Mouse (Mus musculus) small intestine, adult 2 months (tissue): ENCODE measurements around the gene Kat14. TPM values are rescaled to one million over a fixed set of nuclear protein-coding genes. Genes with fewer than 3 reads are reported as not detected.
A peak's percentile ranks its signal among the peaks of the same experiment; 100 is the strongest.

Source experiments
- H3K27ac ChIP-seq: fragments of 200-500 bp; 2 replicates; pipeline ENCODE4 v1.5.1; 2012; ENCODE audit warnings: low read depth, low read length, control low read depth, inconsistent platforms; ENCODE audit not compliant: insufficient read depth
- H3K27me3 ChIP-seq: fragments of 200-500 bp; 2 replicates; pipeline ENCODE4 v1.6.1; 2012; ENCODE audit warnings: mild to moderate bottlenecking, moderate library complexity, low read length, inconsistent platforms; ENCODE audit not compliant: control insufficient read depth, insufficient read depth
- H3K36me3 ChIP-seq: fragments of 200-500 bp; 2 replicates; pipeline ENCODE4 v1.6.1; 2012; ENCODE audit warnings: mild to moderate bottlenecking, low read length, control low read depth, inconsistent platforms; ENCODE audit not compliant: control insufficient read depth, insufficient read depth
- H3K4me1 ChIP-seq: fragments of 200-500 bp; 2 replicates; pipeline ENCODE4 v1.6.1; 2012; ENCODE audit warnings: low read length, inconsistent platforms, mixed read lengths; ENCODE audit not compliant: control insufficient read depth, insufficient read depth, insufficient read length
- H3K4me3 ChIP-seq: fragments of 200-500 bp; 2 replicates; pipeline ENCODE4 v1.5.1; 2012; ENCODE audit warnings: low read depth, mild to moderate bottlenecking, control low read depth, inconsistent platforms, low read length, moderate library complexity
- CTCF ChIP-seq: fragments of 200-500 bp; IDR thresholded peaks from 2 replicates; pipeline ENCODE4 v1.5.1; 2012; ENCODE audit warnings: low read depth, mild to moderate bottlenecking, control low read depth, inconsistent platforms, low read length, moderate library complexity, mixed read lengths; ENCODE audit not compliant: insufficient replicate concordance, insufficient read length; ENCODE audit errors: extremely low read depth
- POLR2A ChIP-seq: fragments of 200-500 bp; IDR thresholded peaks from 2 replicates; pipeline ENCODE4 v1.6.1; 2012; ENCODE audit warnings: low read depth, mild to moderate bottlenecking, control low read depth, inconsistent platforms, low read length, moderate library complexity
- WGBS: fragments of 180-500 bp; shearing (Covaris S2); methylation state at CpG from one replicate; pipeline ENCODE4 v1.1.7; 2018; 5-methylcytosine and 5-hydroxymethylcytosine counted together
- polyA plus RNA-seq: library from polyadenylated mRNA; depleted of rRNA; stranded (reverse); fragments of >200 nt; gene quantifications from 2 replicates; pipeline ENCODE4 v1.2.3, GENCODE M21; 2012

Gene Kat14
- polyA plus RNA-seq, 1 experiment, result 28.1 TPM

DNA sequence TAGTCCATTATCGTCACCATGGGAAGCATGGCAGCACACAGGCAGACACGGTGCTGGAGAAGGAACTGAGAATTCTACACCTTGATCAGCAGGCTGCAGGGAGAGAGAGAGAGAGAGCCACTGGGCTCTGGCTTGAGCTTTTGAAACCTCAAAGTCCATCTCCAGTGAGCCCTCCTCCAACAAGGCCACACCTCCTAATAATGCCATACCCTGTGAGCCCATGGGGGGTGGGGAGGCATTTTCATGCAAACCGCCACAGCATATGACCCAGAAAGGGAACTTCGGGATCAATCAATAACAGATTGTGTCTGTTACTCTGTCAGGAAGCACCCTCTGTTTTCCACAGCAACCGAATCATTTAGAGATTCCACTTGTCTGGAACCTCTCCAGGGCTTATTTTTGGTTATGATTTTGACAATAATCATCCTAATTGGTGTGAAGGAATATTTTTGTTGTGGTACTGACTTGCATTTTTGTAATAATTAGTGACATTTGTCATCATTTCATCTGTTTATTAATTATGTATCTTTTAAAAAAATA, 62.6 kb downstream of the Kat14 start:
- Histone ChIP-seq H3K36me3 (no peaks in the 10 kb centered on the region), H3K27me3 (no peaks in the 10 kb centered on the region), H3K4me1 (peaks cover 25% of the 10 kb centered on the region), H3K27ac (peak overlapping the region; percentile 81), H3K4me3 (no peak overlapping the region)
- peak; percentile 29; the same call in 1 of the 2 replicates for TF ChIP-seq POLR2A
- no peak for TF ChIP-seq CTCF
- 27% methylated on average over 5 of the region's 5 CpGs for WGBS

DNA sequence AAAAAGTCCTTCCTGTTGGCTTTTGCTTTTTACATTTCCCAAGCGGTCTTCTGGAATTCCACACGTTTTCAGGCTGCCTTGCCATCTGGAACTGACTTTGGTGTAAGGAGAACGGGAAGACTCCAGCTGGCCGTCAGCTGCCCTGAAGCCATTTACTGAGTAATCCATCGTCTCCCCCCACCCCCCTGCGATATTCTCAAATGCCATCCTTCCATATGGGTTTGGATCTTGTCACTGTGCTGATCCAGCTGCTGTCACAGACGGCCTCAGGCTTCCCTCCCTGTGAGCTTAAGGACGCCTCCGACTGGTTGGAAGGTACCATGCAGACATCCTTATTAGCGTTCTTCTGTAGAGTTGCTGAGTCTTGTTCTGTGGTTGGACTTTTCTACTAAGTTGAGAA, 66.9 kb downstream of the Kat14 start:
- H3K36me3 ChIP-seq, result no peaks in the 10 kb centered on the region
- TF ChIP-seq POLR2A (no peak), CTCF (no peak)
- H3K4me1 ChIP-seq, result peaks cover 10% of the 10 kb centered on the region; the same call in 1 of the 2 replicates
- WGBS, result 88% methylated on average over 10 of the region's 10 CpGs
- no peak overlapping the region for H3K27ac ChIP-seq
- no peak overlapping the region for H3K4me3 ChIP-seq
- H3K27me3 ChIP-seq, result no peaks in the 10 kb centered on the region

DNA sequence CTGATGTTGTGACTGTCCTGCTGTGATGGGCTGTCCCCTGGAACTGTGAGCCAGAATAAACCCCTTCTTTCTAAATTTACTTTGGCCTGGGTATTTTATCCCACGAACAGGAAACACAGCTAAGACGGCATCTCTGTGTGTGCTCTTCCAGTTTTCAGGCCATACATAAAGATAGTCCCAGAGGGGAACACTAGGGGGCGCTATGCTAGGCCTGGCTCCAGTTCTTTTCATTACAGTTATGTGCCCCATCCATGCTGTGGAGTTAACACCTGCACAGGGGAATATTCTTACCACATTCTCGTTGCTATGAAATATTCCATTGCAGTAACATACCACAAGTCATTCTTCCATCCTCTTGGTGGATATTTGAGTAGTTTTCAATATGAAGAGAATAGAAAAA, 69.6 kb downstream of the Kat14 start:
- Histone ChIP-seq H3K27ac (no peak overlapping the region), H3K4me3 (no peak overlapping the region), H3K36me3 (no peaks in the 10 kb centered on the region), H3K27me3 (no peaks in the 10 kb centered on the region), H3K4me1 (peaks cover 15% of the 10 kb centered on the region)
- TF ChIP-seq CTCF, result peak; percentile 49; the same call in 1 of the 2 replicates
- no peak for TF ChIP-seq POLR2A
- WGBS, result 68% methylated on average over 4 of the region's 4 CpGs

DNA sequence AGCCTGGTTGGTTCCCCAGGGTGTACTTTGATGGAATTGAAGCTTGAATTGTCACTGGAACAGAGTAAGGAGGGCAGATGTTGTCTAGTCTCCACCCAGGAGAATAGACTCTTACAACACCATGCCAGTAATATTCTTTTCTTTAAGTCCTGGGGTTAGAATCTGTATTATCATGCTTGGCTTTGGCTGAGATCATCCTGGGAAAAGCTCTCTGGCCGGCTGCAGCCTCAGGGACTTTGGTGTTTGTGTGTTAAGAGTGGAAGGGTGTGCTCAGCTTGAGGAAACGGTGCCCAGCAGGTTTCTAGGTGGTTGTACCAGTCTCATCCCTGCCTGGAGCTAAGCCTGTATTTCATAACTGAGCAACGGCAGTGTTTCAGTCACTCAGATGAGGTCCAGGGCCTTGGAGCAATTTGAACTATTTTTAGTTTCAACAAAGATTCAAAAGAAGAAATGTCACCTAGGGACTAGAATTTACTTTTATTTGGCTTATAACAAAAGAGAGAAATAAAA, 70.5 kb downstream of the Kat14 start:
- 45% methylated on average over 3 of the region's 3 CpGs for WGBS
- TF ChIP-seq POLR2A, result no peak
- TF ChIP-seq CTCF, result no peak
- H3K4me3 ChIP-seq, result no peak overlapping the region
- peaks cover 15% of the 10 kb centered on the region for H3K4me1 ChIP-seq
- H3K27me3 ChIP-seq, result no peaks in the 10 kb centered on the region
- H3K27ac ChIP-seq, result no peak overlapping the region
- H3K36me3 ChIP-seq, result no peaks in the 10 kb centered on the region

DNA sequence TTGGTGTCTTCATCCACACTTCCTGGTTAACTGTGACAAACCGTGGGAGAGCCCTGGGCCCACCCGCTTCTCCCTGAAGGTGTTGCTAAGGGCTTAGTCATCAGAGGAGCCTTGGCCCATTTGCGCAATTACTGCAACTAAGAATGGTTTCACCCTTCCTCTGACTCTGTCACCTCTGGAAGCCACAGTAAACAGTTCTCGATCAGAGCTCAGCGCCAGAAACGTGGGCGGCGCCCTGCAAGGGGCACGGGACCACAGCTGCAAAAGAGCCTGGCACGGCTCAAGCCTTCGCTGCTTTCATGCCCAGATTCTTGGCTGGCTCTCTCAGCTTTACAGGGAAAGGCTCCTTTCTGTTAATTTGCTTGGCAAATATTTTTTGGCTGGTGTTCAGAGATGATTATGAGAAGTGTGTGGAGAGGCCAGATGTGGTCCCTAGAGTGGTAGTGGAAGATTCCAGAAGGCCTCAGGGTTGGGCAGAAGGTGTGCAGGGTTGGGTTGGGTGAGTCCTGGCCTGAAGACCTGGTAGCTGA, 72.7 kb downstream of the Kat14 start:
- Histone ChIP-seq H3K27ac (peak overlapping the region; percentile 10), H3K27me3 (no peaks in the 10 kb centered on the region), H3K36me3 (no peaks in the 10 kb centered on the region), H3K4me3 (no peak overlapping the region), H3K4me1 (peaks cover 15% of the 10 kb centered on the region)
- 21% methylated on average over 11 of the region's 11 CpGs for WGBS
- TF ChIP-seq CTCF (no peak), POLR2A (no peak)

DNA sequence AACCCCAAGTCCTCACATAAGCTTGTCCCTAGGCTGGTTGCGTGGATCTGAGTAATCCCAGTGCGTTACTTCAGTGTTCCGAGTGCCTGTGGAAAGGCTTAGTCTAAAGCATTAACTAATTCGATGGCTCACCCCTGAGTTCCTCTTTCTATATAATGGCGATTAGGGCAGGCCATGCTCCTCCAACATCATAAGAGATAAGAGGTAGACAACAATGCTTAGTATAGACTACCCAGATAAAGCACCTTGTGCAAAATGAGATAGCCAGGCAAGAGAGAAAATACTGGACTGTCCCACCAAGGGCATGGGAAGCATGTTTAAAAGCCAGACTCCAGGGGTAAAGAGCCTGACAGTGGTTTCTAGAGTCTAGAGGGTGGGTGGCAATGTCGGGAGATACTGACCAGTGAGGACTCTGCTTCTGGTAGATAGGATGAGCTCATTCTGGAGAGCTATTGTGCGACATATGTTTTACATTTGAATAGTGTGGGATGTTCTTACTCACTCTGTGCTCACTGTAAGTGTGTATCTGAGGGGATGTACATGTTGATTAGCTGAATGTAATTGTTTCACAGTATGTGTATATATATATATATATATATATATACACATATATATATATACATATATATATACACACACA, 77.7 kb downstream of the Kat14 start:
- H3K27me3 ChIP-seq, result no peaks in the 10 kb centered on the region
- no peak overlapping the region for H3K27ac ChIP-seq
- TF ChIP-seq CTCF, result no peak
- TF ChIP-seq POLR2A, result no peak
- H3K36me3 ChIP-seq, result no peaks in the 10 kb centered on the region
- peaks cover 5% of the 10 kb centered on the region for H3K4me1 ChIP-seq
- WGBS, result 84% methylated on average over 7 of the region's 7 CpGs
- no peak overlapping the region for H3K4me3 ChIP-seq

DNA sequence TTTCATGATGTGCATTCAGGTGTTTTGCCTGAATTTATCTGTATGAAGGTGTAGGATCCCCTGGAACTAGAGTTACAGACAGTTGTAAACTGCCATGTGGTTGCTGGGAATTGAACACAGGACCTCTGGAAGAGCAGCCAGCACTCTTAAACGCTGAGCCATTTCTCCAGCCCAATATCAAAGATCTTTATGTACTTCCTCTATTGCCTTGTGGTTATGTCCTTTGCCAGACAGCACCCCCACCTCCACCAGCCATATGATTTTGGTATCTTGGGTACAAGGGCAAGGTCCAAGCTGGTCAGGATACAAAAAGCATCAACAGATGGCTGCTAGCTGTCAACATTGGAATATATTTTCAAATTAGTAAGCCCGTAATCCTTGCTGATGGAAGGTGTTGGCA, 81.6 kb downstream of the Kat14 start:
- no peaks in the 10 kb centered on the region for H3K36me3 ChIP-seq
- WGBS, result 56% methylated on average over 2 of the region's 2 CpGs

More for the DNA sequence above, 81.6 kb downstream of the Kat14 start:
- Histone ChIP-seq H3K4me3 (no peak overlapping the region), H3K4me1 (0 out of 2 replicates have a peak, but pooled peaks cover 2% of the 10 kb centered on the region), H3K27ac (no peak overlapping the region), H3K27me3 (no peaks in the 10 kb centered on the region)
- TF ChIP-seq CTCF (no peak), POLR2A (no peak)
